Mouse (Mus musculus) lung, postnatal 0 days (tissue): ENCODE results near the gene Eloa. TPM values are rescaled to one million over a fixed set of nuclear protein-coding genes. Genes with fewer than 3 reads are reported as not detected.
A peak's percentile ranks its signal among the peaks of the same experiment; 100 is the strongest.

Source experiments
- ATAC-seq: fragments of 200-750 bp; cut with Nextera tagmentation; 2 replicates; pipeline ENCODE4 v1.8.0; 2017; ENCODE audit warnings: moderate library complexity
- DNase-seq: peaks from one replicate; pipeline ENCODE4 v3.0.0-alpha.2; 2016; ENCODE audit warnings: low spot score
- H3K27ac ChIP-seq: fragments of 300-500 bp; sonication (generic); 2 replicates; pipeline ENCODE4 v1.5.1; 2014; ENCODE audit warnings: antibody characterized with exemption, mild to moderate bottlenecking, low read length, mixed read lengths
- H3K27me3 ChIP-seq: fragments of 300-500 bp; sonication (generic); replicated peaks from 2 replicates; pipeline ENCODE4 v1.6.1; 2014; ENCODE audit warnings: low read length, mixed read lengths; ENCODE audit not compliant: insufficient read depth
- H3K36me3 ChIP-seq: fragments of 300-500 bp; sonication (generic); 2 replicates; pipeline ENCODE4 v1.6.1; 2014; ENCODE audit warnings: low read length, mixed read lengths; ENCODE audit not compliant: insufficient read depth
- H3K4me1 ChIP-seq: fragments of 300-500 bp; sonication (generic); 2 replicates; pipeline ENCODE4 v1.6.1; 2014; ENCODE audit warnings: antibody characterized with exemption, low read depth, low read length, mixed read lengths; ENCODE audit not compliant: insufficient read depth
- H3K4me2 ChIP-seq: fragments of 300-500 bp; sonication (generic); replicated peaks from 2 replicates; pipeline ENCODE4 v1.6.1; 2014; ENCODE audit warnings: low read depth, mild to moderate bottlenecking, low read length, moderate library complexity, mixed read lengths
- H3K4me3 ChIP-seq: fragments of 300-500 bp; sonication (generic); 2 replicates; pipeline ENCODE4 v1.5.1; 2014; ENCODE audit warnings: low read depth, low read length
- H3K9ac ChIP-seq: fragments of 300-500 bp; sonication (generic); replicated peaks from 2 replicates; pipeline ENCODE4 v1.6.1; 2014; ENCODE audit warnings: low read depth, mild to moderate bottlenecking
- H3K9me3 ChIP-seq: fragments of 300-500 bp; sonication (generic); 2 replicates; pipeline ENCODE4 v1.6.1; 2016; ENCODE audit warnings: low read length, mixed read lengths
- CTCF ChIP-seq: IDR thresholded peaks from 2 replicates; pipeline ENCODE4 v1.5.1; 2016; ENCODE audit warnings: antibody characterized with exemption, mild to moderate bottlenecking
- EP300 ChIP-seq: IDR thresholded peaks from 2 replicates; pipeline ENCODE4 v1.6.1; 2016; ENCODE audit warnings: antibody characterized with exemption, mild to moderate bottlenecking, control low read depth
- WGBS: fragments of 180-500 bp; shearing (Covaris S2); extraction: QIAGEN DNeasy Blood & Tissue Kit; methylation state at CpG from one replicate; pipeline ENCODE4 v1.1.7; 2014; 5-methylcytosine and 5-hydroxymethylcytosine counted together
- polyA plus RNA-seq: library from polyadenylated mRNA; unstranded; fragments of >200 nt; fragmentation: Nextera tagmentation; extraction: Ambion mirVana; gene quantifications from 2 replicates; pipeline ENCODE4 v1.2.1, GENCODE M21; 2015

The Eloa gene
- polyA plus RNA-seq, 1 experiment from 2014 or later: 25.6 TPM

GRCm38 (mm10) chr4:136057916-136058315, 36.4 kb upstream of the Eloa start:
- Histone ChIP-seq H3K36me3 (no peaks in the 10 kb centered on the region), H3K4me3 (no peak overlapping the region), H3K27me3 (no peaks in the 10 kb centered on the region), H3K4me2 (no peak overlapping the region), H3K9ac (no peak overlapping the region), H3K27ac (no peak overlapping the region), H3K9me3 (no peaks in the 10 kb centered on the region), H3K4me1 (no peaks in the 10 kb centered on the region)
- TF ChIP-seq EP300: no peak
- no peak for TF ChIP-seq CTCF
- DNase-seq (no peak), ATAC-seq (no peak)
- WGBS: 68% methylated on average over 5 of the region's 5 CpGs

- H3K9me3 ChIP-seq: no peaks in the 10 kb centered on the region
- no peak overlapping the region for H3K4me3 ChIP-seq
- TF ChIP-seq EP300 (peak; percentile 33; the same call in 1 of the 2 replicates), CTCF (no peak)
- no peak overlapping the region for H3K4me2 ChIP-seq
- no peak overlapping the region for H3K9ac ChIP-seq
- 31% methylated on average over 1 of the region's 1 CpGs for WGBS
- no peaks in the 10 kb centered on the region for H3K27me3 ChIP-seq
- peaks cover 11% of the 10 kb centered on the region for H3K4me1 ChIP-seq
- DNase-seq: peak; percentile 61
- H3K36me3 ChIP-seq: peaks cover 3% of the 10 kb centered on the region; the same call in 1 of the 2 replicates
- no peak overlapping the region for H3K27ac ChIP-seq
- ATAC-seq: no peak
These were observed 34.5 kb upstream of the Eloa start for GRCm38 (mm10) chr4:136056030-136056429.

- DNase-seq (no peak), ATAC-seq (no peak)
- Histone ChIP-seq H3K27me3 (no peaks in the 10 kb centered on the region), H3K9me3 (no peaks in the 10 kb centered on the region), H3K36me3 (peaks cover 14% of the 10 kb centered on the region; the same call in 1 of the 2 replicates), H3K4me1 (peaks cover 11% of the 10 kb centered on the region), H3K4me2 (no peak overlapping the region), H3K9ac (no peak overlapping the region), H3K4me3 (no peak overlapping the region), H3K27ac (no peak overlapping the region)
- TF ChIP-seq EP300 (no peak), CTCF (peak; percentile 48)
- 69% methylated on average over 5 of the region's 5 CpGs for WGBS
These were observed 32.3 kb upstream of the Eloa start for GRCm38 (mm10) chr4:136053843-136054242.

- peak; percentile 98 for ATAC-seq
- peak; percentile 99 for DNase-seq
These were observed 31.7 kb upstream of the Eloa start, which contains the start of gene Rpl11 for GRCm38 (mm10) chr4:136053247-136053596. TSS of gene Rpl11 (minus strand) at chr4:136053428.

GRCm38 (mm10) chr4:136052534-136053246, 31.1 kb upstream of the Eloa start:
- H3K9me3 ChIP-seq: no peaks in the 10 kb centered on the region
- peaks cover 19% of the 10 kb centered on the region; the same call in 1 of the 2 replicates for H3K36me3 ChIP-seq
- ATAC-seq (peak; percentile 76), DNase-seq (peak; percentile 20)
- H3K9ac ChIP-seq: peak overlapping the region; percentile 99
- peak overlapping the region; percentile 97 for H3K4me3 ChIP-seq
- TF ChIP-seq CTCF: no peak
- no peak for TF ChIP-seq EP300
- peak overlapping the region; percentile 65 for H3K4me2 ChIP-seq
- peak overlapping the region; percentile 94 for H3K27ac ChIP-seq
- under 1% methylated on average over 49 of the region's 50 CpGs for WGBS
- H3K4me1 ChIP-seq: peaks cover 11% of the 10 kb centered on the region
- no peaks in the 10 kb centered on the region for H3K27me3 ChIP-seq

More at GRCm38 (mm10) chr4:136053247-136053596, 31.7 kb upstream of the Eloa start, which contains the start of gene Rpl11:
- H3K27me3 ChIP-seq: no peaks in the 10 kb centered on the region
- H3K36me3 ChIP-seq: peaks cover 18% of the 10 kb centered on the region; the same call in 1 of the 2 replicates
- 0 out of 2 replicates have a peak, but pooled peaks have one; percentile 28 for TF ChIP-seq EP300
- TF ChIP-seq CTCF: peak; percentile 97
- peak within 1 kb of the TSS; percentile 99 for H3K9ac ChIP-seq
- H3K4me2 ChIP-seq: peak within 1 kb of the TSS; percentile 65
- peak within 1 kb of the TSS; percentile 97 for H3K4me3 ChIP-seq
- H3K4me1 ChIP-seq: peaks cover 11% of the 10 kb centered on the region
- H3K27ac ChIP-seq: peak within 1 kb of the TSS; percentile 94
- H3K9me3 ChIP-seq: no peaks in the 10 kb centered on the region
- WGBS: 1% methylated on average over 20 of the region's 21 CpGs

GRCm38 (mm10) chr4:136052060-136052459, 30.5 kb upstream of the Eloa start:
- 0% methylated on average over 3 of the region's 3 CpGs for WGBS
- Histone ChIP-seq H3K4me2 (peak overlapping the region; percentile 65), H3K4me3 (peak overlapping the region; percentile 97), H3K36me3 (peaks cover 19% of the 10 kb centered on the region; the same call in 1 of the 2 replicates), H3K27me3 (no peaks in the 10 kb centered on the region), H3K9me3 (no peaks in the 10 kb centered on the region), H3K27ac (no peak overlapping the region), H3K9ac (peak overlapping the region; percentile 99), H3K4me1 (peaks cover 11% of the 10 kb centered on the region)
- ATAC-seq (no peak), DNase-seq (peak; percentile 42)
- TF ChIP-seq EP300 (no peak), CTCF (no peak)
